Mouse (Mus musculus) midbrain, embryonic 15.5 days (tissue): Measurements from ENCODE around the gene Ide. TPM values are rescaled to one million over a fixed set of nuclear protein-coding genes. Genes with fewer than 3 reads are reported as not detected.

Experiments used
- ATAC-seq: fragments of 200-750 bp; cut with Nextera tagmentation; replicated peaks from 2 replicates; pipeline ENCODE4 v1.8.0; 2017; ENCODE audit warnings: moderate TSS enrichment
- H3K27ac ChIP-seq: fragments of 300-500 bp; sonication (generic); 2 replicates; pipeline ENCODE4 v1.5.1; 2015; ENCODE audit warnings: mild to moderate bottlenecking, inconsistent platforms
- H3K27me3 ChIP-seq: fragments of 300-500 bp; sonication (generic); replicated peaks from 2 replicates; pipeline ENCODE4 v1.6.1; 2015; ENCODE audit warnings: inconsistent platforms
- H3K36me3 ChIP-seq: fragments of 300-500 bp; sonication (generic); replicated peaks from 2 replicates; pipeline ENCODE4 v1.6.1; 2015; ENCODE audit warnings: inconsistent platforms
- H3K4me1 ChIP-seq: fragments of 300-500 bp; sonication (generic); 2 replicates; pipeline ENCODE4 v1.6.1; 2015; ENCODE audit warnings: inconsistent platforms
- H3K4me2 ChIP-seq: fragments of 300-500 bp; sonication (generic); 2 replicates; pipeline ENCODE4 v1.6.1; 2015; ENCODE audit warnings: inconsistent platforms, mild to moderate bottlenecking, moderate library complexity
- H3K4me3 ChIP-seq: fragments of 300-500 bp; sonication (generic); 2 replicates; pipeline ENCODE4 v1.5.1; 2015; ENCODE audit warnings: mild to moderate bottlenecking, inconsistent platforms
- H3K9ac ChIP-seq: fragments of 300-500 bp; sonication (generic); 2 replicates; pipeline ENCODE4 v1.6.1; 2015; ENCODE audit warnings: mild to moderate bottlenecking, inconsistent platforms
- H3K9me3 ChIP-seq: fragments of 300-500 bp; sonication (generic); 2 replicates; pipeline ENCODE4 v1.6.1; 2016; ENCODE audit warnings: inconsistent platforms
- WGBS: fragments of 180-500 bp; shearing (Covaris S2); methylation state at CpG from one replicate; pipeline ENCODE4 v1.1.7; 2015; ENCODE audit warnings: mixed read lengths; 5-methylcytosine and 5-hydroxymethylcytosine counted together
- polyA plus RNA-seq: library from polyadenylated mRNA; unstranded; fragments of >200 nt; fragmentation: Nextera tagmentation; extraction: Ambion mirVana; gene quantifications from 2 replicates; pipeline ENCODE4 v1.2.1, GENCODE M21; 2015

The Ide gene
- polyA plus RNA-seq, 1 experiment from 2014 or later: 39.0 TPM

DNA sequence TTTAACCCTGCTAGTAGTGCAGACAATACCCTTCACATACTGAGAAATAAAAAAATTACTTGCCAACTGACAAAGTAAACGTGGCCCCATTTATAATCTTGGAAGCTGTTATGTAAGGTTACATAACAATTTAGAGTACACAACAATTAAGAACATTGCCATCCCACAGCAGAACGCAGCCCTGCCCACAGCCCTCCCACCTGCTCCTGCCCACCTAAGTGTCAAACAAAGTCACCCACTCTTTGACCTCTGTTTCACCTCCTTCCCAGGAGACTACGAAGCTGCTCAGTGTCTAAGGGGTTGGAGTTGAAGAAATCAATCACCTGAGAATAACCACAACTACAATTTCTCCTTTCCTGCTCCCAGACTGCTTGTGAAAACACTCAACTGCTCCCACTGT lies 14.1 kb downstream of the Ide start:
- peaks cover 5% of the 10 kb centered on the region; the same call in 1 of the 2 replicates for H3K36me3 ChIP-seq
- 92% methylated on average over 3 of the region's 3 CpGs for WGBS
- H3K4me2 ChIP-seq: no peak overlapping the region
- H3K27ac ChIP-seq: no peak overlapping the region
- no peaks in the 10 kb centered on the region for H3K27me3 ChIP-seq
- H3K4me1 ChIP-seq: no peaks in the 10 kb centered on the region
- H3K9me3 ChIP-seq: no peaks in the 10 kb centered on the region
- ATAC-seq: no peak
- no peak overlapping the region for H3K9ac ChIP-seq
- H3K4me3 ChIP-seq: no peak overlapping the region

GRCm38 (mm10) chr19:37320802-37321619 lies 16.6 kb downstream of the Ide start:
- H3K4me1 ChIP-seq: no peaks in the 10 kb centered on the region
- H3K9me3 ChIP-seq: no peaks in the 10 kb centered on the region
- ATAC-seq: no peak
- H3K4me2 ChIP-seq: no peak overlapping the region
- no peaks in the 10 kb centered on the region for H3K27me3 ChIP-seq
- no peak overlapping the region for H3K4me3 ChIP-seq
- no peak overlapping the region for H3K9ac ChIP-seq
- 0 out of 2 replicates have a peak, but pooled peaks cover 5% of the 10 kb centered on the region for H3K36me3 ChIP-seq
- WGBS: 88% methylated on average over 16 of the region's 16 CpGs
- H3K27ac ChIP-seq: no peak overlapping the region

DNA sequence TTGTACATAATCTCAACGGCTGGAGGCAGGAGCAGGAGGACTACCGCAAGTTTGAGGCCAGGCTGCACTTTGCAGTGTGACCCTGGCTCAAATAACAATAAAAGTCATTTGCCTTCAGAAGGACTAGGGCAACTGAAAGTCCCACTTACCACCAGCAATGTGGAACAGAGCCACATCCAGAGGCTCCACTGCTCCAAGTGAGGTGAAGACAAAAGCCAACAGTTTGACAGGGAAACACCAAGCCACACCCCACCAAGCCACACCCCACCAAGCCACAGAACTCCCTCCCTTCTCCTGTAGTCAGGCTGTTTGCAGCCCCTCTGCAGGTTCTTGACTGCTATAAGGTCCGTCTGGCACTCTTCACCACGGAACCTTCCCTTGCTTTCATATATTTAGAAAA lies 20.3 kb downstream of the Ide start:
- WGBS: 96% methylated on average over 4 of the region's 4 CpGs

GRCm38 (mm10) chr19:37315091-37315490 lies 22.6 kb downstream of the Ide start:
- no peaks in the 10 kb centered on the region for H3K9me3 ChIP-seq
- 0 out of 2 replicates have a peak, but pooled peaks cover 9% of the 10 kb centered on the region for H3K36me3 ChIP-seq
- WGBS: 82% methylated on average over 9 of the region's 9 CpGs
- H3K27me3 ChIP-seq: no peaks in the 10 kb centered on the region
- H3K27ac ChIP-seq: no peak overlapping the region
- H3K4me2 ChIP-seq: no peak overlapping the region
- ATAC-seq: no peak
- H3K4me1 ChIP-seq: no peaks in the 10 kb centered on the region
- no peak overlapping the region for H3K4me3 ChIP-seq
- no peak overlapping the region for H3K9ac ChIP-seq

More for the DNA sequence above, 20.3 kb downstream of the Ide start:
- H3K27ac ChIP-seq: no peak overlapping the region
- H3K4me1 ChIP-seq: no peaks in the 10 kb centered on the region
- no peak overlapping the region for H3K4me3 ChIP-seq
- no peak overlapping the region for H3K9ac ChIP-seq
- H3K9me3 ChIP-seq: no peaks in the 10 kb centered on the region
- no peaks in the 10 kb centered on the region for H3K36me3 ChIP-seq
- no peak overlapping the region for H3K4me2 ChIP-seq
- ATAC-seq: no peak
- H3K27me3 ChIP-seq: no peaks in the 10 kb centered on the region

GRCm38 (mm10) chr19:37311426-37311825 lies 26.2 kb downstream of the Ide start:
- no peak overlapping the region for H3K27ac ChIP-seq
- no peak overlapping the region for H3K4me2 ChIP-seq
- no peak overlapping the region for H3K9ac ChIP-seq
- no peak for ATAC-seq
- WGBS: 93% methylated on average over 6 of the region's 6 CpGs
- no peak overlapping the region for H3K4me3 ChIP-seq
- 0 out of 2 replicates have a peak, but pooled peaks cover 9% of the 10 kb centered on the region for H3K36me3 ChIP-seq
- no peaks in the 10 kb centered on the region for H3K9me3 ChIP-seq
- no peaks in the 10 kb centered on the region for H3K27me3 ChIP-seq
- no peaks in the 10 kb centered on the region for H3K4me1 ChIP-seq

DNA sequence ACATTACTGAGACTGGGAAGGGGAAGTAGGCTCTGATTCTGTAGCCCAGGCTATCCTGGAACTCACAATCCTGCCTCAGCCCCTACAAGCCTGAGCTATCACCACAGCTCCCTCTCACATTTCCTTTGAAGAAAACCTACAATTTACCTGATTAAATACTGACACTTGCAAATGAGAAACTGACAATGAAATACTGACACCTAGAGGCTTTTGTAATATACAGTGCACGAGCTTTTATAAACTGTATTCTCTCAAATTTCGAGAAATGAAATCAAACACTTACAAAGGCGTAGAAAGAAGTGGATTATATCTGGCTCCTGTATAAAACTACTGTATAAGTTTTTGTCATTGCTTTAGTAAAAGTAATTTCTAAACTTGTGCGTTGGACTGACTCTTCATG lies 27.5 kb downstream of the Ide start:
- ATAC-seq: no peak
- H3K27ac ChIP-seq: no peak overlapping the region
- no peaks in the 10 kb centered on the region for H3K27me3 ChIP-seq
- H3K36me3 ChIP-seq: 0 out of 2 replicates have a peak, but pooled peaks cover 9% of the 10 kb centered on the region
- H3K4me3 ChIP-seq: no peak overlapping the region
- WGBS: 90% methylated on average over 4 of the region's 4 CpGs
- no peak overlapping the region for H3K9ac ChIP-seq
- H3K4me1 ChIP-seq: no peaks in the 10 kb centered on the region
- no peak overlapping the region for H3K4me2 ChIP-seq
- H3K9me3 ChIP-seq: no peaks in the 10 kb centered on the region

DNA sequence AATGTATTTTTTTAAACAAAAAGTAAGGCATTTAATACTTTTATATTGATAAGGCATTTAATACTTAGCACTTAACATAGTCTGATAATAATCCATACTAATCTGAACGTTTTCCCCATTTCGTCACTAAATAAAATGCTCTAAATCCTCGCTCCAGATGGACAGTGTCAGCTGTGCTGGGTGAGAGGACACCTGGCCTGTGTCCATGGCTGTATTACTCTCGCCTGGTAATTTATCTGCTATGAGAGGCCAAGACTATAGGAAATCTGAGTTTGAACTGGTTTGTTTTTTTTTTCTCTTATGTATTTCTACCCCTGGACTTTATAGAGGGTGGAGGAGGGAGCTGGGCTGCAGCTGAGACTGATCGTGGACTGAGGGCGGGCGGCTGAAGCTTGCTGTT lies 28.7 kb downstream of the Ide start:
- H3K36me3 ChIP-seq: 0 out of 2 replicates have a peak, but pooled peaks cover 9% of the 10 kb centered on the region
- WGBS: 89% methylated on average over 7 of the region's 7 CpGs

GRCm38 (mm10) chr19:37307826-37308545 lies 29.7 kb downstream of the Ide start:
- Histone ChIP-seq H3K36me3 (0 out of 2 replicates have a peak, but pooled peaks cover 9% of the 10 kb centered on the region), H3K9me3 (no peaks in the 10 kb centered on the region), H3K9ac (no peak overlapping the region), H3K4me1 (no peaks in the 10 kb centered on the region), H3K4me2 (no peak overlapping the region), H3K4me3 (no peak overlapping the region), H3K27me3 (no peaks in the 10 kb centered on the region), H3K27ac (no peak overlapping the region)
- no peak for ATAC-seq
- WGBS: 90% methylated on average over 6 of the region's 6 CpGs

More for the DNA sequence above, 28.7 kb downstream of the Ide start:
- Histone ChIP-seq H3K4me1 (no peaks in the 10 kb centered on the region), H3K9ac (no peak overlapping the region), H3K27me3 (no peaks in the 10 kb centered on the region), H3K27ac (no peak overlapping the region), H3K4me3 (no peak overlapping the region), H3K9me3 (no peaks in the 10 kb centered on the region), H3K4me2 (no peak overlapping the region)
- no peak for ATAC-seq

DNA sequence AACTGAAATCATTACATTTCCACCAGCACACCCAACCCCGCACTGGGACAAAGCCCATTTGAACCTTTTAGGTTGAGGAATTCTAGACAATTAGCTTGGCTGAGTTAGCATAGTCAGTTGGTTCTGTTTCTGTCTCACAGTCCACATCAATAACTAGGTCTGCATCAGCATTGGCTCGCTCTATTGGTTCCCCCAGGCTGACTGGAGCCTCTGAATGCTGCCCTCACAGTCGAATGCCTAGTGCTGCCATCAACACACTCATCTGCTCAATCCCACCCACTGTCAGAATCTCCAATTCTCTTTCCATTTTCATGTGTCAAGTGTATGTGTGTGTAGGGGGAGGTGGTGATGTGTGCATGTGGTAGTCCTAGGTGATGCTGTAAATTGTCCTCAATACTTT lies 31.5 kb downstream of the Ide start:
- H3K4me2 ChIP-seq: no peak overlapping the region
- no peak overlapping the region for H3K9ac ChIP-seq
- WGBS: 90% methylated on average over 3 of the region's 3 CpGs
- H3K9me3 ChIP-seq: no peaks in the 10 kb centered on the region
- 0 out of 2 replicates have a peak, but pooled peaks cover 4% of the 10 kb centered on the region for H3K36me3 ChIP-seq
- H3K27ac ChIP-seq: no peak overlapping the region
- H3K27me3 ChIP-seq: no peaks in the 10 kb centered on the region
- H3K4me3 ChIP-seq: no peak overlapping the region
- no peaks in the 10 kb centered on the region for H3K4me1 ChIP-seq
- no peak for ATAC-seq

- ATAC-seq: no peak
- no peak overlapping the region for H3K4me3 ChIP-seq
Observed at GRCm38 (mm10) chr19:37304866-37305265, 32.8 kb downstream of the Ide start.

DNA sequence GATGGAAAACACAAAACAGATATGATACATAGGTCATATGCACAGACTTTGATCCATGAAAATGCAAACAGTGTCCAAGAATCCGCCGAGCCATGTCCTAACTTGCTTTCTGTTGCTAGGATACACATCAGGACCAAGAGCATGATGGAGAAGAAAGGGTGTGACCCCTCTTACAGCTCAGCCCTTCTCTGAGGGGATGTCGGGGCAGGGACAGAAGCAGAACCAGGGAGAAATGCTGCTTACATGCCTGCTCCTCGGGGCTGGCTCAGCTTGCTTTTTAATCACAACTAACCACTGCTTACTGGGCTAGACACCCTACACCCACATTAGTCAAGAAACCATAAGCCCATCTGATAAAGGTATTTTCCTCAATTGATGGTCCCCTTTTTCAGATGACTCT lies 33.6 kb downstream of the Ide start:
- Histone ChIP-seq H3K9ac (no peak overlapping the region), H3K27me3 (no peaks in the 10 kb centered on the region), H3K9me3 (no peaks in the 10 kb centered on the region), H3K4me1 (no peaks in the 10 kb centered on the region), H3K27ac (no peak overlapping the region), H3K36me3 (no peaks in the 10 kb centered on the region), H3K4me3 (no peak overlapping the region), H3K4me2 (no peak overlapping the region)
- WGBS: 56% methylated on average over 4 of the region's 4 CpGs
- no peak for ATAC-seq

More at GRCm38 (mm10) chr19:37304866-37305265, 32.8 kb downstream of the Ide start:
- Histone ChIP-seq H3K36me3 (no peaks in the 10 kb centered on the region), H3K4me2 (no peak overlapping the region), H3K9me3 (no peaks in the 10 kb centered on the region), H3K4me1 (no peaks in the 10 kb centered on the region), H3K27me3 (no peaks in the 10 kb centered on the region), H3K27ac (no peak overlapping the region), H3K9ac (no peak overlapping the region)
- WGBS: 97% methylated on average over 5 of the region's 5 CpGs

GRCm38 (mm10) chr19:37301733-37302132 lies 35.9 kb downstream of the Ide start:
- Histone ChIP-seq H3K27ac (no peak overlapping the region), H3K4me2 (no peak overlapping the region), H3K4me1 (no peaks in the 10 kb centered on the region), H3K4me3 (no peak overlapping the region), H3K36me3 (peaks cover 3% of the 10 kb centered on the region; the same call in 1 of the 2 replicates), H3K9ac (no peak overlapping the region), H3K9me3 (no peaks in the 10 kb centered on the region), H3K27me3 (no peaks in the 10 kb centered on the region)
- ATAC-seq: no peak
- 88% methylated on average over 3 of the region's 3 CpGs for WGBS
